Mouse (Mus musculus) liver, postnatal 0 days (tissue): ENCODE results near the gene Cttnbp2nl. TPM values are rescaled to one million over a fixed set of nuclear protein-coding genes. Genes with fewer than 3 reads are reported as not detected.

Experiments
- ATAC-seq: fragments of 200-750 bp; cut with Nextera tagmentation; 2 replicates; pipeline ENCODE4 v1.8.0; 2017; ENCODE audit warnings: mild to moderate bottlenecking, moderate library complexity
- DNase-seq: peaks from one replicate; pipeline ENCODE4 v3.0.0-alpha.2; 2016
- H3K27ac ChIP-seq: fragments of 300-500 bp; sonication (generic); 2 replicates; pipeline ENCODE4 v1.5.1; 2014; ENCODE audit warnings: antibody characterized with exemption, moderate library complexity, mild to moderate bottlenecking, low read depth
- H3K27me3 ChIP-seq: fragments of 300-500 bp; sonication (generic); 2 replicates; pipeline ENCODE4 v1.6.1; 2014; ENCODE audit warnings: low read length, control low read depth, mixed read lengths; ENCODE audit not compliant: insufficient read depth
- H3K36me3 ChIP-seq: fragments of 300-500 bp; sonication (generic); replicated peaks from 2 replicates; pipeline ENCODE4 v1.6.1; 2014; ENCODE audit warnings: mild to moderate bottlenecking, control low read depth, low read length, moderate library complexity, mixed read lengths; ENCODE audit not compliant: insufficient read depth
- H3K4me1 ChIP-seq: fragments of 300-500 bp; sonication (generic); 2 replicates; pipeline ENCODE4 v1.6.1; 2014; ENCODE audit warnings: antibody characterized with exemption, mild to moderate bottlenecking, control low read depth; ENCODE audit not compliant: insufficient read depth
- H3K4me2 ChIP-seq: fragments of 300-500 bp; sonication (generic); 2 replicates; pipeline ENCODE4 v1.6.1; 2014; ENCODE audit warnings: low read depth, mild to moderate bottlenecking, low read length, moderate library complexity, mixed read lengths
- H3K4me3 ChIP-seq: fragments of 300-500 bp; sonication (generic); 2 replicates; pipeline ENCODE4 v1.5.1; 2014; ENCODE audit warnings: low read depth, low read length
- H3K9ac ChIP-seq: fragments of 300-500 bp; sonication (generic); replicated peaks from 2 replicates; pipeline ENCODE4 v1.6.1; 2014; ENCODE audit warnings: mild to moderate bottlenecking, moderate library complexity
- H3K9me3 ChIP-seq: fragments of 300-500 bp; sonication (generic); 2 replicates; pipeline ENCODE4 v1.6.1; 2016; ENCODE audit warnings: mild to moderate bottlenecking, control low read depth, low read length, mixed read lengths
- CTCF ChIP-seq: sonication (generic); IDR thresholded peaks from 2 replicates; pipeline ENCODE4 v1.5.1; 2016; ENCODE audit warnings: antibody characterized with exemption, low read depth
- EP300 ChIP-seq: IDR thresholded peaks from 2 replicates; pipeline ENCODE4 v1.6.1; 2016; ENCODE audit warnings: antibody characterized with exemption, low read depth, mild to moderate bottlenecking
- WGBS: fragments of 180-500 bp; shearing (Covaris S2); extraction: QIAGEN DNeasy Blood & Tissue Kit; methylation state at CpG from one replicate; pipeline ENCODE4 v1.1.7; 2014; ENCODE audit not compliant: insufficient replicate concordance; 5-methylcytosine and 5-hydroxymethylcytosine counted together
- polyA plus RNA-seq: library from polyadenylated mRNA; unstranded; fragments of >200 nt; fragmentation: Nextera tagmentation; extraction: Ambion mirVana; gene quantifications from 2 replicates; pipeline ENCODE4 v1.2.1, GENCODE M21; 2015

Cttnbp2nl gene
- polyA plus RNA-seq, 1 experiment from 2014 or later = 4.2 TPM

GRCm38 (mm10) chr3:105054952-105055351 is 2.0 kb upstream of the Cttnbp2nl start:
- no peak overlapping the region for H3K4me2 ChIP-seq

GRCm38 (mm10) chr3:105053698-105054001 is 704 bp upstream of the Cttnbp2nl start:
- whole genome bisulfite sequencing = 61% methylated on average over 4 of the region's 4 CpGs
- Histone ChIP-seq H3K9me3 (no peaks in the 10 kb centered on the region), H3K27ac (0 out of 2 replicates have a peak overlapping the region, but pooled peaks have one; percentile 36), H3K4me1 (peaks cover 10% of the 10 kb centered on the region), H3K9ac (no peak overlapping the region), H3K36me3 (no peaks in the 10 kb centered on the region), H3K4me3 (peak overlapping the region; percentile 70), H3K4me2 (peak overlapping the region; percentile 71), H3K27me3 (peaks cover 7% of the 10 kb centered on the region; the same call in 1 of the 2 replicates)
- TF ChIP-seq CTCF (no peak), EP300 (no peak)
- DNase-seq = no peak
- ATAC-seq = no peak

More at GRCm38 (mm10) chr3:105054952-105055351, 2.0 kb upstream of the Cttnbp2nl start:
- ATAC-seq (peak; percentile 25), DNase-seq (peak; percentile 17)
- no peak overlapping the region for H3K4me3 ChIP-seq
- H3K27me3 ChIP-seq = peaks cover 7% of the 10 kb centered on the region; the same call in 1 of the 2 replicates
- H3K36me3 ChIP-seq = no peaks in the 10 kb centered on the region
- WGBS = 40% methylated on average over 7 of the region's 7 CpGs
- H3K9ac ChIP-seq = no peak overlapping the region
- H3K9me3 ChIP-seq = no peaks in the 10 kb centered on the region
- TF ChIP-seq CTCF (no peak), EP300 (no peak; the same call in 1 of the 2 replicates)
- H3K4me1 ChIP-seq = peaks cover 12% of the 10 kb centered on the region
- H3K27ac ChIP-seq = no peak overlapping the region

GRCm38 (mm10) chr3:105052171-105052936 is 592 bp downstream of the Cttnbp2nl start:
- peak overlapping the region; percentile 49 for H3K27ac ChIP-seq
- DNase-seq = no peak
- no peaks in the 10 kb centered on the region for H3K36me3 ChIP-seq
- no peaks in the 10 kb centered on the region for H3K9me3 ChIP-seq
- peak overlapping the region; percentile 71 for H3K4me2 ChIP-seq
- H3K4me3 ChIP-seq = peak overlapping the region; percentile 70
- peaks cover 7% of the 10 kb centered on the region; the same call in 1 of the 2 replicates for H3K27me3 ChIP-seq
- H3K4me1 ChIP-seq = peaks cover 9% of the 10 kb centered on the region
- peak overlapping the region; percentile 65 for H3K9ac ChIP-seq
- WGBS = 4% methylated on average over 31 of the region's 37 CpGs
- peak; percentile 17 for ATAC-seq
- TF ChIP-seq CTCF = no peak
- TF ChIP-seq EP300 = no peak

GRCm38 (mm10) chr3:105051103-105051502 is 1.8 kb downstream of the Cttnbp2nl start:
- Histone ChIP-seq H3K4me3 (peak overlapping the region; percentile 19; the same call in 1 of the 2 replicates), H3K4me1 (peaks cover 9% of the 10 kb centered on the region), H3K27ac (peak overlapping the region; percentile 5; the same call in 1 of the 2 replicates), H3K9me3 (no peaks in the 10 kb centered on the region), H3K36me3 (no peaks in the 10 kb centered on the region), H3K4me2 (peak overlapping the region; percentile 71), H3K27me3 (peaks cover 7% of the 10 kb centered on the region; the same call in 1 of the 2 replicates), H3K9ac (no peak overlapping the region; the same call in 1 of the 2 replicates)
- TF ChIP-seq CTCF (no peak), EP300 (no peak)
- DNase-seq (no peak), ATAC-seq (no peak)
- WGBS = 41% methylated on average over 2 of the region's 2 CpGs

GRCm38 (mm10) chr3:105049848-105050247 is 3.1 kb downstream of the Cttnbp2nl start:
- peak overlapping the region; percentile 29; the same call in 1 of the 2 replicates for H3K4me2 ChIP-seq
- ATAC-seq = no peak
- WGBS = 49% methylated on average over 6 of the region's 6 CpGs

GRCm38 (mm10) chr3:105047616-105048015 is 5.3 kb downstream of the Cttnbp2nl start:
- peaks cover 9% of the 10 kb centered on the region; the same call in 1 of the 2 replicates for H3K4me1 ChIP-seq
- ATAC-seq (no peak), DNase-seq (peak; percentile 31)
- no peaks in the 10 kb centered on the region for H3K9me3 ChIP-seq
- no peak overlapping the region for H3K4me3 ChIP-seq
- peak overlapping the region; percentile 51 for H3K27ac ChIP-seq
- H3K36me3 ChIP-seq = no peaks in the 10 kb centered on the region
- no peak overlapping the region for H3K4me2 ChIP-seq
- 32% methylated on average over 8 of the region's 8 CpGs for WGBS
- peaks cover 3% of the 10 kb centered on the region; the same call in 1 of the 2 replicates for H3K27me3 ChIP-seq
- no peak overlapping the region for H3K9ac ChIP-seq
- TF ChIP-seq EP300 (no peak), CTCF (no peak)

More at GRCm38 (mm10) chr3:105049848-105050247, 3.1 kb downstream of the Cttnbp2nl start:
- H3K9ac ChIP-seq = no peak overlapping the region
- no peaks in the 10 kb centered on the region for H3K9me3 ChIP-seq
- no peak overlapping the region for H3K27ac ChIP-seq
- no peak for TF ChIP-seq EP300
- H3K4me1 ChIP-seq = peaks cover 12% of the 10 kb centered on the region
- H3K27me3 ChIP-seq = peaks cover 7% of the 10 kb centered on the region; the same call in 1 of the 2 replicates
- H3K36me3 ChIP-seq = no peaks in the 10 kb centered on the region
- no peak overlapping the region for H3K4me3 ChIP-seq
- no peak for DNase-seq
